ENCODE assay signal across 30 mouse cellular contexts in genomic region chr17:15790716-15791115, GRCm38 (mm10).
"Had no signal": no experiment of that assay in that cellular context is flagged by ENCODE, and none has a peak within 500 bp of the region (broad histone marks: within the 10 kb centered on the region; RNA-seq: fewer than 3 reads in every experiment).

No protein-coding gene starts in this region.

- H3K4me1 ChIP-seq: limb, embryonic 10.5 days; limb, embryonic 12.5 days; limb, embryonic 13.5 days; limb, embryonic 15.5 days; liver, embryonic 12.5 days; liver, embryonic 13.5 days; liver, embryonic 15.5 days; lung, embryonic 15.5 days; midbrain, embryonic 10.5 days; midbrain, embryonic 12.5 days; midbrain, embryonic 13.5 days; midbrain, embryonic 15.5 days had no signal

- H3K4me3 ChIP-seq: left cerebral cortex, adult 2 months; limb, embryonic 10.5 days; limb, embryonic 12.5 days; limb, embryonic 13.5 days; limb, embryonic 15.5 days; liver, embryonic 12.5 days; liver, embryonic 13.5 days; liver, embryonic 15.5 days; lung, embryonic 15.5 days; megakaryocyte, embryonic 14.5 days; midbrain, embryonic 10.5 days; midbrain, embryonic 12.5 days; midbrain, embryonic 13.5 days; midbrain, embryonic 15.5 days; myocyte had no signal

- H3K36me3 ChIP-seq: limb, embryonic 10.5 days; limb, embryonic 12.5 days; limb, embryonic 13.5 days; limb, embryonic 15.5 days; liver, embryonic 12.5 days; liver, embryonic 13.5 days; liver, embryonic 15.5 days; lung, embryonic 15.5 days; midbrain, embryonic 10.5 days; midbrain, embryonic 12.5 days; midbrain, embryonic 13.5 days; midbrain, embryonic 15.5 days had no signal

- ATAC-seq: liver, embryonic 12.5 days; liver, postnatal 0 days; lung, postnatal 0 days; midbrain, embryonic 13.5 days; midbrain, embryonic 15.5 days had no signal

- DNase-seq: left cerebral cortex, postnatal 4 days; liver; liver, embryonic 13.5 days; liver, postnatal 0 days; lung, adult 18-20 months; lung, adult 2 months; lung, embryonic 14.5 days; lung, postnatal 10 days; lung, postnatal 14 days; lung, postnatal 36 days; lung, postnatal 4 days; midbrain, embryonic 14.5 days had no signal

- H3K4me2 ChIP-seq: limb, embryonic 12.5 days; limb, embryonic 13.5 days; limb, embryonic 15.5 days; liver, embryonic 11.5 days; liver, embryonic 12.5 days; liver, embryonic 13.5 days; liver, embryonic 15.5 days; lung, embryonic 14.5 days; lung, embryonic 15.5 days; midbrain, embryonic 12.5 days; midbrain, embryonic 13.5 days; midbrain, embryonic 15.5 days had no signal

- H3K9me3 ChIP-seq: limb, embryonic 10.5 days; limb, embryonic 12.5 days; limb, embryonic 15.5 days; liver, embryonic 12.5 days; liver, embryonic 13.5 days; liver, embryonic 15.5 days; lung, embryonic 15.5 days; midbrain, embryonic 10.5 days; midbrain, embryonic 12.5 days; midbrain, embryonic 13.5 days; midbrain, embryonic 15.5 days had no signal

- H3K9ac ChIP-seq: limb, embryonic 12.5 days; limb, embryonic 13.5 days; limb, embryonic 15.5 days; liver, embryonic 12.5 days; liver, embryonic 13.5 days; liver, embryonic 14.5 days; liver, embryonic 15.5 days; liver, postnatal 0 days; lung, embryonic 14.5 days; lung, embryonic 15.5 days; midbrain, embryonic 12.5 days; midbrain, embryonic 13.5 days; midbrain, embryonic 15.5 days had no signal

- H3K27me3 ChIP-seq: limb, embryonic 12.5 days; limb, embryonic 13.5 days; limb, embryonic 15.5 days; liver, embryonic 12.5 days; liver, embryonic 13.5 days; liver, embryonic 15.5 days; lung, embryonic 15.5 days; midbrain, embryonic 12.5 days; midbrain, embryonic 13.5 days; midbrain, embryonic 15.5 days had no signal

- H3K27ac ChIP-seq: left cerebral cortex, adult 2 months; limb, embryonic 10.5 days; limb, embryonic 12.5 days; limb, embryonic 13.5 days; limb, embryonic 15.5 days; liver, embryonic 12.5 days; liver, embryonic 13.5 days; liver, embryonic 14.5 days; liver, embryonic 15.5 days; lung, embryonic 15.5 days; macrophage; midbrain, embryonic 10.5 days; midbrain, embryonic 12.5 days; midbrain, embryonic 13.5 days; midbrain, embryonic 15.5 days had no signal
